Mouse (Mus musculus) forebrain, embryonic 11.5 days (tissue): ENCODE measurements at regions not wholly inside any gene's neighbourhood (a gene's known extent, or its start where the extent isn't known, plus 50 kb on each side); places are given as distances from the start of the nearest gene placed in this dataset.

ENCODE experiments used
- ATAC-seq: fragments of 200-750 bp; cut with Nextera tagmentation; replicated peaks from 2 replicates; pipeline ENCODE4 v1.8.0; 2017; ENCODE audit warnings: moderate TSS enrichment; ENCODE audit not compliant: low FRiP score
- DNase-seq: peaks from one replicate; pipeline ENCODE4 v3.0.0-alpha.2; 2017; ENCODE audit warnings: low spot score
- H3K27ac ChIP-seq: fragments of 300-500 bp; sonication (generic); 2 replicates; pipeline ENCODE4 v1.5.1; 2014; ENCODE audit warnings: low read depth, low read length
- H3K27me3 ChIP-seq: fragments of 300-500 bp; sonication (generic); 2 replicates; pipeline ENCODE4 v1.6.1; 2014; ENCODE audit warnings: mild to moderate bottlenecking, low read length, mixed read lengths; ENCODE audit not compliant: control insufficient read depth, insufficient read depth
- H3K36me3 ChIP-seq: fragments of 300-500 bp; sonication (generic); 2 replicates; pipeline ENCODE4 v1.6.1; 2014; ENCODE audit warnings: mild to moderate bottlenecking, low read length, moderate library complexity, mixed read lengths; ENCODE audit not compliant: control insufficient read depth, insufficient read depth
- H3K4me1 ChIP-seq: fragments of 300-500 bp; sonication (generic); replicated peaks from 2 replicates; pipeline ENCODE4 v1.6.1; 2014; ENCODE audit warnings: low read length, mixed read lengths; ENCODE audit not compliant: control insufficient read depth, insufficient read depth
- H3K4me2 ChIP-seq: fragments of 300-500 bp; sonication (generic); 2 replicates; pipeline ENCODE4 v1.6.1; 2014; ENCODE audit warnings: low read depth, mild to moderate bottlenecking, low read length, moderate library complexity, mixed read lengths; ENCODE audit not compliant: severe bottlenecking
- H3K4me3 ChIP-seq: fragments of 300-500 bp; sonication (generic); 2 replicates; pipeline ENCODE4 v1.5.1; 2014; ENCODE audit warnings: low read depth, low read length
- H3K9ac ChIP-seq: fragments of 300-500 bp; sonication (generic); 2 replicates; pipeline ENCODE4 v1.6.1; 2014; ENCODE audit warnings: low read length
- H3K9me3 ChIP-seq: fragments of 300-500 bp; sonication (generic); 2 replicates; pipeline ENCODE4 v1.6.1; 2016; ENCODE audit warnings: low read length, mixed read lengths; ENCODE audit not compliant: control insufficient read depth
- WGBS: fragments of 180-500 bp; shearing (Covaris S2); extraction: QIAGEN DNeasy Blood & Tissue Kit; methylation state at CpG from one replicate; pipeline ENCODE4 v1.1.7; 2014; 5-methylcytosine and 5-hydroxymethylcytosine counted together

DNA sequence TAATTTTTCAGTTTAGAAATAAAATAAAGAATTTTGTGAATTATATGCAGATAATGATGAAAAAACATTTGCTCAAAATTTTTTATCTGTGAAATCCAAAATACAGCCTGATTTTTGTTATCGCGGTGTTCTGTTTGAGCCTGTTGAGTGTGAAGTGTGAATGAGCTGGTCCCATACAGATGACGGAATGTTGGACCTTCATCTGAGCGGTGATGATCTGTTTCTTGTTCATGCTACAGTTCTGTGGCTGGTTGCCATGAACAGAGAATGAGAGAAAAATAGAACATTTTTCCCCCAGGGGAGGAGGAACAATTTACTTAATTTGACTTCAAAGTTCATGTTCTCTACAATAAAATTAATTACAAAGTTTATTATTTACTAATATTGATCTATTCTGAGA, 188.7 kb upstream of the Plpp4 start:
- Histone ChIP-seq H3K9me3 (no peaks in the 10 kb centered on the region), H3K4me3 (no peak overlapping the region), H3K4me1 (no peaks in the 10 kb centered on the region), H3K27ac (no peak overlapping the region), H3K4me2 (no peak overlapping the region), H3K27me3 (no peaks in the 10 kb centered on the region), H3K36me3 (no peaks in the 10 kb centered on the region), H3K9ac (no peak overlapping the region)
- 94% methylated on average over 4 of the region's 4 CpGs for WGBS
- ATAC-seq (no peak), DNase-seq (no peak)

DNA sequence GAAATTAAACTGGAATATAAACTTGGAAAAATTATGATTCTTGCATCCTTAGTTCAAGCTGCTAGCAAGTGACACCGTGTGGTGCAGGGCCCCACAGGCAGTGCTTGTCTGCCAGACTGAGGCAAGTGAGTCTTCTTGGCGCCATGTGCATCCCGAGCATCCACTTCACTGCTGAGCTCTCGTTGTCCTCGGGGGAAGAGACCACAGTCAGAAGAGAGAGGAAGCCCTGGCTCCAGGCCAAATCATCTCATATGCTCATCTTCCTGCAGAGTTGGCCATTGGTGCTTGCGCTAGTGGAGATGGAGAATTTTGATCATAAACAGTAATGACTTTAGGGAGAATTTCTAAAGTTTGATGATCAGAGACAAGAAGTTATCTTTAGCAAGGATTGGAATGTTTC, 177.0 kb upstream of the Plpp4 start:
- Histone ChIP-seq H3K4me3 (no peak overlapping the region), H3K27me3 (no peaks in the 10 kb centered on the region), H3K27ac (no peak overlapping the region), H3K4me2 (no peak overlapping the region), H3K4me1 (no peaks in the 10 kb centered on the region), H3K9ac (no peak overlapping the region), H3K9me3 (no peaks in the 10 kb centered on the region), H3K36me3 (no peaks in the 10 kb centered on the region)
- ATAC-seq (no peak), DNase-seq (no peak)
- 90% methylated on average over 6 of the region's 6 CpGs for WGBS

DNA sequence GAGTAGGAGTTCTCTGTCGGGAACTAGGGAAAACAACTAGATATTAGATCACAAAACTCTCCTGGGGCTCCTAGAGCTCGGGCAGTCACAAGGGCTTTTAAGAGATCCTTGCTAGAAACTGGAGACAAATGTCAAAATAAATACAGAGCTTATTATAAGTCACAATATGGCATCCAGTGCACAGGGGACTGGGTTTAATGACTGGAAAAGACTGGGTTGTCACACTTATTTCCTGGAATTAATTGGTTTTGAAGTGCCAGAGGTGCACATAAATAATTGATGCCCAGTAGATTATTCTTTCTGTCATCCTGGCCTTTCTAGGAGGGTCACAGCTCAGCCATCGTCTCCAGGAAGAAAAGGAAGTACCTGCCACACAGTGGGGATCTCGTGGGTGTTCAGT, 165.4 kb upstream of the Plpp4 start:
- Histone ChIP-seq H3K4me3 (no peak overlapping the region), H3K4me1 (no peaks in the 10 kb centered on the region), H3K36me3 (no peaks in the 10 kb centered on the region), H3K27me3 (no peaks in the 10 kb centered on the region), H3K9me3 (no peaks in the 10 kb centered on the region), H3K27ac (no peak overlapping the region), H3K4me2 (no peak overlapping the region), H3K9ac (no peak overlapping the region)
- WGBS = 69% methylated on average over 4 of the region's 4 CpGs
- ATAC-seq = no peak
- DNase-seq = no peak

DNA sequence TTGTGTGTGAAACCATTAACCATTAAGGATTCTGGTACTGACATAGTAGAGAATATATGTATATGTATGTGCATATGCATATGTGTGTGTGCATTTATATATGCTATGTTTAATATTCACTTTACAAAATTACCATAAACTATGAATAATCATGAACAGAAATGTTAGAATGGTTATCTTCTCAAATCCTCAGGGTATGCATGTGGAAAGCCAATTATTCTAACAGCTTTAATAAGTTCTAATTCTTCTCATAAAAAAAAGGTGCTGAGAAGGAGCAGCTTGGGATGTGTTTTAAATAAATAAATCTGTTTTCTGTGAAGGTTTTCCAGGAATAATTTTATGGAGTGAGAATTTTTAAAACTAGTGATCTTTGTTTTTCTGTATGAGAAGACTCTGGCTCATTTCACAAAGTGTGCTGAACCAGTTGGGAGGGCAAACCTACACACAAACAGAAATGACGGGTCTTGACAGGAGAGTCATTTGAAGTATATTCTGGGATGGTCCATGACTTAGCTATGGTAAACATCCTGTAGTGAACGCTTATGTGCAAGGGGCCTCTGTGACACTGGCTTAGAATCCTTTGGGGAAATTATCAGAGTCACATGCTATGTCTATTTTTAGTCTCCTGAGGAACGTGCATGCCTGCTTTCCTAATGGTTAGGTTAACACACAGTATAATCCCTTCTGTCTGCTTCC, 160.3 kb upstream of the Plpp4 start:
- Histone ChIP-seq H3K4me2 (no peak overlapping the region), H3K36me3 (no peaks in the 10 kb centered on the region), H3K4me1 (no peaks in the 10 kb centered on the region), H3K9me3 (no peaks in the 10 kb centered on the region), H3K9ac (no peak overlapping the region), H3K27me3 (no peaks in the 10 kb centered on the region), H3K27ac (no peak overlapping the region), H3K4me3 (no peak overlapping the region)
- 79% methylated on average over 3 of the region's 3 CpGs for WGBS
- DNase-seq (no peak), ATAC-seq (no peak)

DNA sequence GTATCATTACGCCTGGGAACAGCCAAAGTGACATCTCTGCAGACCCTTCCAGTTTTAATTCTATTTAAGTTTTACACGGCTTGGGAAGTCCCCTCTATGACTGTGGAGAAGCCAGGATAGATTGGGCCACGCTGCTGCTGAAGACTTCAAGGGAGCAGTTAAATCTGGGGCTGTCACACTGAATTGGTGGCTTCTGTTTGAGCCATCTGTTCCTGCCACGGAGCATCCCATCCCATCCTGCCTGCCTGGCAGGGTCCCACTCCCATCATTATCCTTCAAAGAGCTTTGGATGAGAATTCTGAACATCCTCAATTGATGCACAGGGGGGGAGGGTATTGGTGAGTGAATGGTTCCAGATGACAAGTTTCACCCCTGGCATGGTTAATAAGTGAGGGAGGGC, 154.4 kb upstream of the Plpp4 start:
- no peak for DNase-seq

DNA sequence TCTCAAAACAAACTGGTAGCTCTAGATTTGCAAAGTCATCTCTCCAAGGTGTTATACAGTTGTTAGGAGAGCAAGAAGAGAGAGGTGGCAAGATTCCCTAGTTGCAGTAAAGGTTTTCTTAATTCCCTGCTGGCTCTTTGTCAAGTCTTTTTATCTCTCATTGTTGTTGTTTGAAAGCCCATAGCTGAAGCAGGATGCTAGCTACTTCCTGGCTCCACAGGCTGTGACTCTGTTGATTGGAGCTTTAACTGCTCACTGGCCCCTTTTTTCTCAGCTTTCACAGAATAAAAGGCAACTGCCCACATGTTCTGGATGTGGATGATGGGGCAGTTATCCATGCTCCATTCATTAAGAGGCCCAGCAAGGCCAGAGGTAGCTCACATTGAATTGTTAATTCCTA, 122.7 kb upstream of the Plpp4 start:
- no peak overlapping the region for H3K4me2 ChIP-seq
- no peak overlapping the region for H3K4me3 ChIP-seq
- ATAC-seq (no peak), DNase-seq (no peak)
- peaks cover 1% of the 10 kb centered on the region; the same call in 1 of the 2 replicates for H3K4me1 ChIP-seq
- H3K9ac ChIP-seq = no peak overlapping the region
- H3K9me3 ChIP-seq = no peaks in the 10 kb centered on the region
- no peak overlapping the region for H3K27ac ChIP-seq
- no peaks in the 10 kb centered on the region for H3K36me3 ChIP-seq
- no peaks in the 10 kb centered on the region for H3K27me3 ChIP-seq

More for the DNA sequence above, 154.4 kb upstream of the Plpp4 start:
- Histone ChIP-seq H3K9ac (no peak overlapping the region), H3K27me3 (no peaks in the 10 kb centered on the region), H3K4me1 (no peaks in the 10 kb centered on the region), H3K36me3 (no peaks in the 10 kb centered on the region), H3K4me2 (no peak overlapping the region), H3K27ac (no peak overlapping the region), H3K4me3 (no peak overlapping the region), H3K9me3 (no peaks in the 10 kb centered on the region)
- WGBS = 81% methylated on average over 4 of the region's 4 CpGs
- ATAC-seq = no peak

DNA sequence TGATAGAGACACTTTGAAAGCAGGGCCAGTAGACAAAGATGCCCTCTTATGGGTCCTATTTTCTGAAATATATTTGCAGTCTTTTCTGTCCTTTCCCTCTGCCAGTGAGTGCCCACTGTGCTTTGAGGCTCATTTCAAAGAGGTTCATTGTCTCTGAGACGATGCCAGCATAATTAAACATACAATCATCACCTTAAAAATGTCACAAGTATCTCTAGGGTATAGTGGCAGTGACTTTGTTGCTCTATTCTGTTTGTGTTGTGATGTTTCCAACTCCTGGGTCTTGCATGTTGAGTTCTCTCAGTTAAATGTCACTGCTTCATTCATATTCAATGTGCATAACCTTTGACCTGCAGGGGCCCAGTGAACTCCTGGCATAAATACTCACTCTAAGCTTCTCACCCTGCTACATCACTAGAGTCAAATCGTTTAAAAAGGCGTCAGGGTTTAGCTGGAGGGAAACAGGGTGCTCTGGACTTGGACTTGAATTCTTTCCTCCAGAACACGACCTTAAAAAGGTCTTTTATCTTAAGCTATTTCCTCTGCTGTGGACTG, 122.1 kb upstream of the Plpp4 start:
- no peak overlapping the region for H3K27ac ChIP-seq
- no peaks in the 10 kb centered on the region for H3K27me3 ChIP-seq
- H3K4me2 ChIP-seq = no peak overlapping the region
- no peaks in the 10 kb centered on the region for H3K9me3 ChIP-seq
- ATAC-seq (no peak), DNase-seq (no peak)
- H3K9ac ChIP-seq = no peak overlapping the region
- H3K4me3 ChIP-seq = no peak overlapping the region
- WGBS = 10% methylated on average over 4 of the region's 4 CpGs
- no peaks in the 10 kb centered on the region for H3K36me3 ChIP-seq
- H3K4me1 ChIP-seq = peaks cover 1% of the 10 kb centered on the region; the same call in 1 of the 2 replicates

DNA sequence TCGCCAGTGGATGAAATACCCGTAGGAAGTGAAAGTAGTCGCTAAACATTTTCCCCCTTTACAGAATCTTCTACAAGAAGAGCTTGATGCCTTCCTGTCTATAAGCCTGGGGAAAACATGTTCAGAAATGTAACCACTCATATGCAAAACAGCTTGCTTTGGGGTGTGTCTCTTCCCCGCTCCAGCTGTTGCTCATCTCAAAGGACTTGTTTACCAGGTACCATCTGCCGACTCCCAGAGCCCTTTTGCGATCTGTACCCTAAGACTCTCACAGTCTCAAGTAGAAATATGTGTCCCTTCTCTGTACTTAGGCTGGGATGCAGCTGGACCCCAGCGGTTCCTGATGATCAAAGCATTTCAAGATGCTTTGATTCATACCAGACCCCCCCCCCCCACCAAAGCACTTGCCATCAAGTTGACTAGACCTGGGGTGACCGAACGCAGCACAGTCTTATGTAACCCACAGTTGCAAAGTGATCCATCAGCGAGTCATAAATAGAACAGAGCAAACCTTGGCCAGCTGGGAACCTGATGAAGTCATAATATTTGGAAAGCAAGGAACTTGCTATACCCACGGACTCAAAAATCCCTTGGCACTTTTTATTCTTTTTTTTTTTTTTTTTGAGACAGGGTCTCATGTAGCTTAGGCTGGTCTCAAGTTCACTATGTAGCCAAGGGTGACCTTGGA, 119.4 kb upstream of the Plpp4 start:
- H3K4me2 ChIP-seq = no peak overlapping the region

More for the DNA sequence above, 119.4 kb upstream of the Plpp4 start:
- Histone ChIP-seq H3K27me3 (no peaks in the 10 kb centered on the region), H3K27ac (no peak overlapping the region), H3K9ac (no peak overlapping the region), H3K9me3 (no peaks in the 10 kb centered on the region), H3K36me3 (no peaks in the 10 kb centered on the region), H3K4me3 (no peak overlapping the region), H3K4me1 (peaks cover 1% of the 10 kb centered on the region; the same call in 1 of the 2 replicates)
- no peak for ATAC-seq
- no peak for DNase-seq
- WGBS = 91% methylated on average over 11 of the region's 11 CpGs
